Mouse (Mus musculus) small intestine, adult 2 months (tissue): ENCODE results near the gene Katnal1. TPM values are rescaled to one million over a fixed set of nuclear protein-coding genes. Genes with fewer than 3 reads are reported as not detected.

Experiments used
- H3K27ac ChIP-seq: fragments of 200-500 bp; 2 replicates; pipeline ENCODE4 v1.5.1; 2012; ENCODE audit warnings: low read depth, low read length, control low read depth, inconsistent platforms; ENCODE audit not compliant: insufficient read depth
- H3K27me3 ChIP-seq: fragments of 200-500 bp; 2 replicates; pipeline ENCODE4 v1.6.1; 2012; ENCODE audit warnings: mild to moderate bottlenecking, moderate library complexity, low read length, inconsistent platforms; ENCODE audit not compliant: control insufficient read depth, insufficient read depth
- H3K36me3 ChIP-seq: fragments of 200-500 bp; 2 replicates; pipeline ENCODE4 v1.6.1; 2012; ENCODE audit warnings: mild to moderate bottlenecking, low read length, control low read depth, inconsistent platforms; ENCODE audit not compliant: control insufficient read depth, insufficient read depth
- H3K4me1 ChIP-seq: fragments of 200-500 bp; 2 replicates; pipeline ENCODE4 v1.6.1; 2012; ENCODE audit warnings: low read length, inconsistent platforms, mixed read lengths; ENCODE audit not compliant: control insufficient read depth, insufficient read depth, insufficient read length
- H3K4me3 ChIP-seq: fragments of 200-500 bp; 2 replicates; pipeline ENCODE4 v1.5.1; 2012; ENCODE audit warnings: low read depth, mild to moderate bottlenecking, control low read depth, inconsistent platforms, low read length, moderate library complexity
- CTCF ChIP-seq: fragments of 200-500 bp; IDR thresholded peaks from 2 replicates; pipeline ENCODE4 v1.5.1; 2012; ENCODE audit warnings: low read depth, mild to moderate bottlenecking, control low read depth, inconsistent platforms, low read length, moderate library complexity, mixed read lengths; ENCODE audit not compliant: insufficient replicate concordance, insufficient read length; ENCODE audit errors: extremely low read depth
- POLR2A ChIP-seq: fragments of 200-500 bp; IDR thresholded peaks from 2 replicates; pipeline ENCODE4 v1.6.1; 2012; ENCODE audit warnings: low read depth, mild to moderate bottlenecking, control low read depth, inconsistent platforms, low read length, moderate library complexity
- WGBS: fragments of 180-500 bp; shearing (Covaris S2); methylation state at CpG from one replicate; pipeline ENCODE4 v1.1.7; 2018; 5-methylcytosine and 5-hydroxymethylcytosine counted together
- polyA plus RNA-seq: library from polyadenylated mRNA; depleted of rRNA; stranded (reverse); fragments of >200 nt; gene quantifications from 2 replicates; pipeline ENCODE4 v1.2.3, GENCODE M21; 2012

The Katnal1 gene
- polyA plus RNA-seq, 1 experiment = 0.82 TPM

GRCm38 (mm10) chr5:148946787-148947186 is 17.7 kb upstream of the Katnal1 start:
- H3K27ac ChIP-seq = no peak overlapping the region
- H3K36me3 ChIP-seq = no peaks in the 10 kb centered on the region
- TF ChIP-seq POLR2A = no peak
- TF ChIP-seq CTCF = peak; percentile 61; the same call in 1 of the 2 replicates
- H3K4me3 ChIP-seq = no peak overlapping the region
- 72% methylated on average over 5 of the region's 5 CpGs for WGBS
- no peaks in the 10 kb centered on the region for H3K4me1 ChIP-seq
- H3K27me3 ChIP-seq = no peaks in the 10 kb centered on the region

DNA sequence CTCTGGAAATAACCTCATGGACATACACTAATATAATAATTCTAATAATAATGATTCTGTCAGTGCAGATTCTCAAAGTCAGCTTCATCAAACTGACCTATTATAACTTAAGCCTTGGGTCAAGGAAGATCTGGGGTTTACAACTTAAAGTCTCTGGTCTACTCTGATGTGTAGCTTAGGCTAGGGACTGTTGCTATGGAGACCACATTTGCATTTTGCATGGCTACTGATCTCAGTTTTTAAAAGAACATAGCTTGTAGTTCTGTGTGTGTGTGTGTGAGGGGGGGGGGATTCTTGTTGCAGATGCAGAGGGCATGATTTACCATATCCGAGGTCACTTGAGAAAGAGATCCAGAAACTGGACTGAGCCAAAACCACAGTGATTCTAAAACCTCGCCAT is 16.6 kb upstream of the Katnal1 start:
- Histone ChIP-seq H3K4me3 (no peak overlapping the region), H3K27ac (no peak overlapping the region), H3K27me3 (no peaks in the 10 kb centered on the region), H3K36me3 (no peaks in the 10 kb centered on the region), H3K4me1 (no peaks in the 10 kb centered on the region)
- TF ChIP-seq POLR2A (no peak), CTCF (no peak)
- 81% methylated on average over 2 of the region's 2 CpGs for WGBS

GRCm38 (mm10) chr5:148944024-148944423 is 14.9 kb upstream of the Katnal1 start:
- Histone ChIP-seq H3K27me3 (no peaks in the 10 kb centered on the region), H3K4me3 (no peak overlapping the region), H3K36me3 (no peaks in the 10 kb centered on the region), H3K4me1 (no peaks in the 10 kb centered on the region), H3K27ac (no peak overlapping the region)
- no peak for TF ChIP-seq CTCF
- WGBS = 28% methylated on average over 8 of the region's 8 CpGs

DNA sequence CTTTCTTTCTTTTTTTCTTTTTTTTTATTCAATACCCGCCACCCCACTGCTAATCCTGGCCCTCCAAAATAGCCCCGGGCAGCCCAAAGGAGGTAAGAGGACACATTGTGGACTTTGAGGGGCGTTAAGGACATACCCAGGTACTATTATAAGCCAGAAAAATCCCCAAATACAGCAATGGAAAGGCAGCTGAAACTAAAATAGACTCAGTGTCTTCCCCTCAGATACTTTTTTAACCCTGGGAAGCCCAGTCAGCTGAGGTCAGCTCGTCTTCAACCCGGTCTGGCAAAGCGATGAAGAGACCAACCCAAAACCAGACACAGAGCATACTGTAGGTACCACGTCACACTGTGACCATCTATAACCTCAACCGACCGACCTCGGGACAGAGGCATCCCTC is 14.3 kb upstream of the Katnal1 start:
- no peak overlapping the region for H3K27ac ChIP-seq
- no peaks in the 10 kb centered on the region for H3K27me3 ChIP-seq
- H3K4me3 ChIP-seq = no peak overlapping the region
- no peak for TF ChIP-seq POLR2A
- H3K4me1 ChIP-seq = no peaks in the 10 kb centered on the region
- WGBS = 85% methylated on average over 10 of the region's 10 CpGs
- H3K36me3 ChIP-seq = no peaks in the 10 kb centered on the region

- Histone ChIP-seq H3K27me3 (no peaks in the 10 kb centered on the region), H3K27ac (no peak overlapping the region), H3K4me1 (no peaks in the 10 kb centered on the region), H3K36me3 (no peaks in the 10 kb centered on the region), H3K4me3 (no peak overlapping the region)
- TF ChIP-seq CTCF (no peak), POLR2A (no peak)
- WGBS = 87% methylated on average over 11 of the region's 11 CpGs
Observed at GRCm38 (mm10) chr5:148942957-148943356, 13.8 kb upstream of the Katnal1 start.

GRCm38 (mm10) chr5:148942305-148942704 is 13.2 kb upstream of the Katnal1 start:
- Histone ChIP-seq H3K36me3 (no peaks in the 10 kb centered on the region), H3K27ac (no peak overlapping the region), H3K27me3 (no peaks in the 10 kb centered on the region), H3K4me3 (no peak overlapping the region), H3K4me1 (no peaks in the 10 kb centered on the region)
- 97% methylated on average over 6 of the region's 6 CpGs for WGBS
- TF ChIP-seq POLR2A (no peak), CTCF (peak; percentile 66; the same call in 1 of the 2 replicates)

DNA sequence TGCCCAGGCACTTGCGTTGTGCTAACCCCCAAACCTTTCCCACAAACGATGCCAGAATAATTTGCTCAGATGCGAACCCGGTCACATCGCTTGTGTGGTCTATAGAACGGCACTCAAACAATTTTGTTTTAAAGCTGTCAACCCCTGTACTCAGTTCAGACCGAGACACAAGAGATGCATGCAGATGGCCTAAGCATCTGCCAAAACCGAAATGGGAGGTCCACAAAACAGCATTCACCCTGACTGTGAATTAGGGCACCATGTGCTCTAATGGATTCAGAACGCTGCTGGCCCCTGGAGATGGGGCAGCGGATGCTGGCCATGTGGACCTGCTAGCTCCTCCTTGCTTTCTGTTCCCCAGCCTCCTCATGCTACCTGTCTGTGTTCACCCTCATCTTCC is 12.7 kb upstream of the Katnal1 start:
- TF ChIP-seq POLR2A = no peak
- TF ChIP-seq CTCF = no peak
- Histone ChIP-seq H3K27me3 (no peaks in the 10 kb centered on the region), H3K4me3 (no peak overlapping the region), H3K27ac (no peak overlapping the region), H3K36me3 (no peaks in the 10 kb centered on the region), H3K4me1 (no peaks in the 10 kb centered on the region)
- 91% methylated on average over 10 of the region's 10 CpGs for WGBS

DNA sequence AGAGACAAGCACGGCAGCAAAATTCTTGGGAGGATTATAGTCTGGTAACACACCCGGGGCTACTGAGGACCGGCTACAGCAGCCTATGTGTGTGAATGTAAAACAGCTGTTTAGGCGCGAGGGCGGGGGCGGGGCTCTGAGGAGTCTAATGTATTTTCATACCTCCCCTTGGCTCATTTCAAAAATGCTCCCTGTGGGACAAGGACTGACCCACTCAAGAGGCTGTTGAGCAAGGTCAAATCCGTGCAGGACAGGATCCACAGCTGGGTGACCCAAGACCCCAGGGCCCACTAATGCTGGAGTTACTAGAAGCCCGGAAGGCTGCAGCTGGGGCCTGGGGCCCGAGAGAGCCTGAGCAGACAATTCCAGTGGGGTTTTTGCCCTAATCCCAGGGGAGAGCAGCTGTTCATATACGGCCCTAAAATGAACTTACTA is 10.8 kb upstream of the Katnal1 start:
- Histone ChIP-seq H3K4me3 (no peak overlapping the region), H3K36me3 (no peaks in the 10 kb centered on the region), H3K27ac (no peak overlapping the region), H3K27me3 (no peaks in the 10 kb centered on the region), H3K4me1 (no peaks in the 10 kb centered on the region)
- WGBS = 73% methylated on average over 11 of the region's 11 CpGs
- TF ChIP-seq CTCF (no peak), POLR2A (no peak)

- Histone ChIP-seq H3K36me3 (no peaks in the 10 kb centered on the region), H3K4me1 (no peaks in the 10 kb centered on the region), H3K4me3 (no peak overlapping the region), H3K27me3 (no peaks in the 10 kb centered on the region), H3K27ac (no peak overlapping the region)
- no peak for TF ChIP-seq CTCF
- TF ChIP-seq POLR2A = no peak
- 71% methylated on average over 3 of the region's 3 CpGs for WGBS
Observed at GRCm38 (mm10) chr5:148936516-148936951, 7.4 kb upstream of the Katnal1 start.
